Mouse (Mus musculus): Measurements from ENCODE around the gene Itpripl2.

GRCm38 (mm10) chr7:118498984-118499783 lies 7.4 kb upstream of the Itpripl2 start:
- TF ChIP-seq CTCF (IDR thresholded peaks at IDR 0.05; ENCODE audit: insufficient read depth, low read depth, low read length) (no peak), POLR2A (IDR thresholded peaks at IDR 0.05; ENCODE audit: insufficient read depth, low read depth, low read length) (no peak)
